Mouse (Mus musculus): ENCODE measurements around the gene Svs1. TPM values are rescaled to one million over a fixed set of nuclear protein-coding genes. Genes with fewer than 3 reads are reported as not detected.

The Svs1 gene
- total RNA-seq, 2 experiments from 2014 or later, result not detected

DNA sequence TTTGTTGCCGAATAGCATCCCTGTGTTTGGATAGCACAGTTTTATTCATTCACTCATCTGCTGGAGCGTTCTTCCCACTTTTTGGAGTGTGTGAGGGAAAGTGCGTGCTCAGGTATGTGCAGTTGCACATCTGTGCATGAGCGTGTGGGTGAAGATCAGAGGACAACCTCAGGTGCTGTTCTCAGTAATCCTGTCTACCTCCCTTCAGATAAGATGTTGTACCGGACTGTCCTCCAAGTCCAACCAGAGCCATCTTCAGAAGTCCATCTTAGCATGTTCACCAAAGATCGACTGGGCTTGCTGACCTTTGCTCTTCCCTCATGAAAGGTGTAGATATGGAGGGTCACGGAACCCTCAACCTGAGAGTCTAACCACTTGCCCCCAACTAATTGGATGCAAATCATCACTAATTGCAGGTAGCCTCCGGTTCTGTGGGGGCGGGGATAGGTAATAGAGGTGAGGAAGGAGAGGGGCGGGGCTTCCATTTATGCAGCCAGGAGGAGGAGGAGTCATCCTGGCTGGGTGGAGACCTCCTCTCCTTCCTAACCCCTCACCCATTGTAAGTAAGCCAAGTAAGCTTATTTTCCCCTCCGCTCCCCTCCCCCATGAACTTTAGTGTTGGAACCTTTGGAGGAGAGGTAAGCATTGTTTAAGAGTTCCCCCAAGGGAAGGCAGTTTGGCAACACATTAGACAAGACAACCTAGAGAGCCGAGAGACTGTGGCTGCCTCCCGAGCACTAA, 21.9 kb downstream of the Svs1 start:
- intact Hi-C loops (cut with DNase I; ENCODE audit: low total_unique reads), result no loop called here
- DNase-seq, result no peak

DNA sequence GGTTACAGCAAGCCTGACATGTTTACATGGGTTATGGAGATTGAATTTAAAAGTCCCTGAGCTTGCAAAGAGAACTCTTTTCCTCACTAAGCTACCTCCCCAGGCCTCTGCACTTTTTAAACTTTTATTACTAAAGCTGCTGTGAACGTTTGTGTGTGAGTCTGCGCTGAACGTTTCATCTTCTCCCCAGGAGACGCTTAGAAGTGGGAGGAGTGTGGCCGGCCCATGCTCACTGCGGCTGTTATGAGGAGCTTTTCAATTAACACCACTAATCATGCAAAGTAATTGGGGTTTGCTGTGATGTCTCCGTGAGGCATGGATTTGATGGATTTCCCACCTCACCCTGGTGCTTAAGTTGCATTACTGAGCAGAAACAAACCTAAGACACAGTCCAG, 22.5 kb downstream of the Svs1 start:
- intact Hi-C loops (cut with DNase I; ENCODE audit: low total_unique reads), result no loop called here
- no peak for DNase-seq

DNA sequence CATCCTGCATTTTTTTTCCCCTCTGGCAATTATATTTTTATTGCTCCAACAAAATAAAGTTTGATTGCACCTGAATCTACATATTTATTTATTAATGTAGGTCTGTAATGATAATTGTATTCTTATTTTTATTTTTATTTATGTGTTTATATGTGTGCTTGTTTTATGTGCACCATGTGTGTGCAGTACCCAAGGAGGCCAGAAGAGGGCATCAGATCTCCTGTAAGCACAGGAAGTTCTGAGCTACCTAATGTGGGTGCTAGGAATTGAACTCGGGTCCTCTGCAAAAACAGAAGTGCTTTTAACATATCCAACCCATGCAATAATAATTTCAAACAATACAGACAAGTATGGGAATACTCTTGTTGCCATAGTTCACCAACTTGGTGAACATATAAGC, 23.0 kb downstream of the Svs1 start:
- intact Hi-C loops (cut with DNase I; ENCODE audit: low total_unique reads), result no loop called here
- no peak for DNase-seq

DNA sequence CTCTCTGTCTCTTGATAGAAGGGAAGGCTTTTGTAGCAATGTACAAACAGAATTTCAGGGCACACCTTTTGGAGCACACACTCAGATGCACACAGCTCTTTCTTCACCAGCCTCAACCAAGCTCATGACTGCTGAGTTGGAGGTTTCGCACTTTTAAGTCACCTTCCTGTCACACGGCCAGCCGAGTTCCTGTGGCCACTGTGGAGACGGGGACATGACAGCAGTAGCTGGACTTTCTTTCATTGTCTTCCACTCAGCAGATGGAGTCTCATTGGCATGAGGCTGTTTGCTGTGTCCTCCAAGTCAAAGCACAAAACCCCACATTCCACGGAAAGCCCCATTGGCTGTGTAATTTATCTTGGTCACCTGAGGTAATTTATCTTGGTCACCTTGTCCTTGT, 24.5 kb downstream of the Svs1 start:
- DNase-seq, result no peak
- intact Hi-C loops (cut with DNase I; ENCODE audit: low total_unique reads), result no loop called here

DNA sequence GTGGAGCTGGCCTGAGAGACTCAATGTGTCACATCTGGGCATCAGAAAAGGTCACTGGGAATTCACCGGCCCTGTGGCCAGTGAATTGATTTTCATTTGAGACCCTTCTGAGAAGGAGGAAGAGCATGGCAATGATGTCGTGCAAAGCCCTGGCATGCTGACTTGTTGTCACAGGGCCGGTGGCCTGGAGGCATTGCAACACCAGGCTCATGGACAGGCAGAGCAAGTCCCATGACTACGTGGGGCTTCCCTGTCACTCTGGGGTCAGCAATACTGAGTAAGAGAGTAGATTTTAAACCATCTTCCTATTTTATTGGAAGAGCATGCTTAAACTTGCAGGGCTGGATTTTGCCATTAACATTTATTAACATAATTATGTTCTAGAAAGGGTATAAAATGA, 26.4 kb downstream of the Svs1 start:
- DNase-seq, result no peak
- intact Hi-C loops (cut with DNase I; ENCODE audit: low total_unique reads), result no loop called here

DNA sequence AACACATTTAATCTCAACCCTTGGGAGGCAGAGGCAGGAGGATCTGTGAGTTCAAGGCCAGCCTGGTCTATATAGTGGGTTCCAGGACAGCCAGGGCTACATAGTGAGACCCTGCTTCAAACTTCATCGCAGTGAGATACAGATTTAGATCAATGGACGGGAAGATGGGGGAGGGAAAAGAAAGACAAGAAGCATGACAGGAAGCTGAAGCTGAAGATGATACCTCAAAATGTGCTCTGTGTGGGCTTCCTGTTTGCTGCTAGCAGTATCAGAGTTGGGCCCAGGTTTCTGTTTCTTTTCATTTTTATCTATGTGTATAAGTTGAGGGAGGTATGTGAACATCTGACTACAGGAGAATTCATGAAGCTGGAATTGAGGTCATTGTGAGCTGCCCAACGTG, 26.8 kb downstream of the Svs1 start:
- intact Hi-C loops (cut with DNase I; ENCODE audit: low total_unique reads), result no loop called here
- no peak for DNase-seq

DNA sequence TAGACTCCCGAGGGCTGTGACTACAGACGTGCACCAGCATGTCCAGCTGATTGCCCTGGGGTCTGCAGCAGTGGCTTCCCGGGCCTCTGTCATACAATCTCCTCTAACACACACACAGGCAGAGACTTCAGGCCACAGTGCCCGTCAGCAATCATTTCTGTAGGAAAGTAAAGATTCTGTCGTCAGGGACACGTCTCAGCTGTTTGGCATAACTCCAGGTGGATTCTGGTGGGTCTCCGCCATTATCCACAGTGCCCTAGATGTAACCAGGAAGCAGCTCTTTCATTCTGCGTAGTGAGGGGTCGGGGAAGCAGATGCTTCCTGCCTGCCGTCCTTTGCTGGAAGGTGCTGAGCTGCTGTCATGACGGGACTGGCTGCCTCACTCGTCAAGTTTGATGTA, 30.5 kb downstream of the Svs1 start:
- no peak for DNase-seq
- intact Hi-C loops (cut with DNase I; ENCODE audit: low total_unique reads), result no loop called here

DNA sequence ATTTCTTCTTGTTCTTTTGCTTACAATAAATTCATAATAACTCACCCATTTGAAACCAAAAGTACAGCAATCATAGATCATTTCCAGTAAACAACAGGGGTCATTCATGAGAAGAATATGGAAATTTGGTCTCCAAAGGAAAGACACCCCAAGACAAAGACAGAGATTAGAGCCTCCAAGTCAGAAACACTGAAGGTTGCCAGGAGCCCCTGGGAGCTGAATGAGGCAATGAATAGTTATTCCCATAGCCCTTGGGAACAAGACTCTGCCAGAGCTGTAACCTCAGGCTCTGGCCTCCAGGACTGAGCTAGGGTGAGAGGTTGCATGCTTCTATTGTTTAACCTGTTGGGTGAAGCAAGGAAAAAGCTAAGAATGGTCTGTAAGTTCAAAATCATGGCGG, 32.7 kb downstream of the Svs1 start:
- intact Hi-C loops (cut with DNase I; ENCODE audit: low total_unique reads), result no loop called here
- DNase-seq, result no peak

DNA sequence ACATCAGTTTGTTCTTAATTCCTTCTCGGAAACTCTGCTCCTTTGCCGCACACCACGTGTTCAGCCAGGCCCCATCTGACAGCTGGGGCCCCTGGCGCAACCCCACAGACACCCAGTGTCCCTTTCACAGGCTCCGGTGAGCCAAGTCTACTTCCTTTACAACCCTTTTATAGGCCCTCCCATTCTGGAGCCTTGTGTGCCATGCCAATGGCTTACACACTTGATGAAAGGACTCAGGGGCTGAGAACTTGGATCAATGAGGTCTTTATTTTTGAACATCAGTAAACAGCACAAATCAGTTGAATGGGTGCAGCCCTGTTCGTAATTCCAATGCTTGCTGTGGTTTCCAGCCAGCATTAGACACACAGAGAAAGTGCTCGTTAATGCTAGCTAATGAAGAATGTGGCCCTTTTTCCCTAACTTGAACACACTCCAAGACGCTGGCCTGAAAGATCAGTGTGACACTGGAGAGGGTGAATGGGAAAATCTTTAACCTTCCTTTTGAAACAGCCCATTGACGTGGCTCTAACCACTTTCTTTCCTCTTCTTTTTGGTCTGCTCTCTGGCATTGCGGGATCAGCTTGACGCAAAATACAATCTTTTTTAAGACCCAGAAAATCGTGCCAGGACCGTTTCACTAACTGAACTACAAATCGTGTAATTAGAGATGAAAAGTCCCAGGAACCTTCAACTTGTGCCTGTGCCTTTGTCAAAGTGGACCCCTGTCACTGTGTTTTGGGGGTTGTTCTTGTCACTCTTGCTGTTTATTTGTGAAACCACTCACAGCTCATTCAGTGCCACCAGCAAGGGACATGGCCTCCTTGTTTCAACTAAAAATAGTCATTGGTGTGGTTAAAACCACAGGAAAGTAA, 34.7 kb downstream of the Svs1 start:
- intact Hi-C loops (cut with DNase I; ENCODE audit: low total_unique reads), result no loop called here

DNA sequence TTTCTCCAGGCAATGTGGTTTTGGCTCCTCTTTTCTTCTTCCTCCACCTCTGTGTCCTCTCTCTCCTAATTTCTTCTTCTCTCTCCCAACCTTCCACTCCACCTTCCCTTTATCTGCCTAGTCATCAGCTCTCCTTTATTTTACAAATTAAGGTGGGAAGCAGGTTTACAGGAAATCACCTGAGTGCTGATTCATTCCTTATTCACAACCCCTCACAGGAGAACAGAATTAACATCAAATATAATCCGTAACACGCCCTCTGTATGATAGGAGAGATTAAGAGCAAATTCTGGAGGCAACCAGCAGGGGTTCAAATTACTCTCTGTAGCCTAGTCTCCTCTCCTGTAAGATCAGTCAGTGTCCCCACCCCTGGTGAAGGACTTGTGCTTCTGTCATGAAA, 35.7 kb downstream of the Svs1 start:
- intact Hi-C loops (cut with DNase I; ENCODE audit: low total_unique reads), result no loop called here
- no peak for DNase-seq

More for the DNA sequence above, 34.7 kb downstream of the Svs1 start:
- no peak for DNase-seq

DNA sequence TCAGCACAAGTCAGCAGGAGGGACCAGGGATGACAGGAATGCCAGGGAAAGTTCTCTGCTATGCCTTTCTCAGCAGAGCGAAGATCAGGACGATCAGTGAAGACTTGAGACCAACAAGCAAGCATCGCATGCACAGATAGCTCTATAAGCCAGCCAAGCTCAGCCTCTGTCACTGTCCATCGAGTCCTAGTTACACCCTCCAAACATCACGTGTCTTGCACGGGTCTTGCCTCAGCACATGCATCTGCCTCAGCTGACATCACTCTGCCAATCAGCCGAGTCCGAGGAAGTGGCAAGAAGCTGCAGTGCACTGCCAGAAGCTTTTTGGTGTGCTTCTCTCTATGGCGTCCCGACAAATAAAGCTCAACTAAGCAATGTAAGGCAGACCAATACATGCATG, 36.7 kb downstream of the Svs1 start:
- intact Hi-C loops (cut with DNase I; ENCODE audit: low total_unique reads), result no loop called here
- DNase-seq, result no peak

DNA sequence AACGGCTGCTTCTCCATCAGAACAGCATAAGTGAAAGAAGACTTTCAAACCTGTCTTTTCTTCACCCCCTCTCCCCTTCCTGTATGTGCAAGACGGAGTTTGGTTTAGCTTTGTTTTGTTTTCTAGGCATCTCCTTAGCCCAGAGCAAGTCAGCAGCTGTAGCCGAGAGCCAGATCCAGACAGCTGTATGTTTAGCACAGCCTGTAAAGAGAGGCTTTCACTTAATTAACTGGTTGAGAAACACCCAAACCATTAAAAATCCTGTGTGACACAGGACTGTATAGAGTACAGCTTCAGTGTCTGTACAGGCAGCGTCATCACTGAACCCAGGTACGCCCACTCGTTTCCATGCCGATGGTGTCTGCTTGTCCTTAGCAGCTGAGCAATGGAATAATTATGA, 38.6 kb downstream of the Svs1 start:
- intact Hi-C loops (cut with DNase I; ENCODE audit: low total_unique reads), result no loop called here
- DNase-seq, result no peak

DNA sequence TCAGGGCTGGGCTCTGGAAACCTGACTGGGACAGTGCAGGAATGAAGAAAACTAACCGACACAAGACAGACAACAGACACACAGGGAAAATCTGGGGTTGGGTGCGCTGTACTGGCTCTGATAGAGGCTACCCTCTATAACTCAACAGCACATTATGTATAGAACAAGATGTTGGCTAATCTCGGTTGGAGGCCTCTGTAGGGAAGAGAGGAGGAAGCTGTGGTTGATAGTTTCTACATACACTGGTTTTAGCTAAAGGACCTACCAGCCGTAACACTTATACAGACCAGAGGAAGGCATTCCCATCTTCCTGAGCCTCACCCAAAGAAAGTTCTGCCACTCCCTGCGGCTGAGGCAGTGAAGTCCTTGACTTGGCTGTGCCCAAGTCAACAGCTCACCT, 39.8 kb downstream of the Svs1 start:
- intact Hi-C loops (cut with DNase I; ENCODE audit: low total_unique reads), result no loop called here
- no peak for DNase-seq

DNA sequence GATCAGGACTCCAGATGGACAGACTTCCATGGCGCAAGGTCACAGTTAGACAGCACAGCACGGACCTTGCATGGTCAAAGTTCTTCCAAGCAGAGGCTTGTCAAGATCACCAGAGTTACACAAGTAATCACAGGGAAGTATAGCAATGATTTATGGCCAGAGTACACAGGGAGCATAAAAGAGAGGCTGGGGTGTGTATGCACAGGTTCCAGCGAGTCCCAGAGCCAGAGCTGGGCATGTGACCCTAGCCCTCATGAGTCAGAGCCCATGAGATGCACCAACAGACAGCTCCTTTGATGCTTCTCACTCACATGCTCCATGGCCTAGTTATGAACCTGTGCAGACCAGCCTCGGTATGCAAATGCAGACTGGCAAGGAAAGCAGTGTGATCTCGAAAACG, 41.4 kb downstream of the Svs1 start:
- DNase-seq, result no peak
- intact Hi-C loops (cut with DNase I; ENCODE audit: low total_unique reads), result no loop called here

DNA sequence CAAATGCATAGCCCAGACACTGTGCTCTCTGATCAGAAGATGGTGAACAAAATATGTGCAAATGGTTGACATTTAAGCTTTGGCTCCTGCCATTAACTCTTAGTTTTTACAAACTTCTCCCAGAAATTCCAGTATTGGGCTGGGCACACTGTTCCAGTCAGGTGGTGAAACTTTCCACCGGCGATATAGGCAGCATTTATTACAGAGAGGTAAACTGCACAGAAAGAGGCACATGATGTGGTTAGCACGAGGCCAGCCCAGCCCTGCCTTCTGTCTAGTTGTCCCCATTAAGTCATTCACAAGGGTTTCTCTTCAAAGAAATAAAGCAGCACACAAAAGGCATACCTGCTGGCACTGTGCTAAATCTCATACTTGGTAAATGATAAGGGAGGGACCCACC, 42.0 kb downstream of the Svs1 start:
- intact Hi-C loops (cut with DNase I; ENCODE audit: low total_unique reads), result no loop called here
- no peak for DNase-seq

DNA sequence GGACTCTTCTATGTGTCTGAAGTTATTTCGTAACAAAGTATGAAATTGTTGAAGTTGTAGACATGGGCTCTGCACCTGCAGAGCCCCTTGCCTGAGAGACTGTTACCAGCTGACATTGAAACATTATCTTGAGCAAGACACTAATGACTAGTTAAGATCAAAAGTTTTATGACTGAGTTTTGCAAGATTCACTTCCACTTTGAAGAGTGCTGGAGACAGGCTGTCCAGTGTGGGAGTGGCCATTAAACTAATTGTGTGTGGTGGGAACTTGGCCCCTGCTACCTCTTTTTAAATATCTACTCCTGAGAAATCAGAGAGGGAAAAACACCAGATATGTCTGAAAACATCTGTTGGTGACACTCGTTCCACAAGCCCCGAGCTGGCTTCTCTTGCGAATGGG, 44.6 kb downstream of the Svs1 start:
- intact Hi-C loops (cut with DNase I; ENCODE audit: low total_unique reads), result no loop called here
- no peak for DNase-seq

DNA sequence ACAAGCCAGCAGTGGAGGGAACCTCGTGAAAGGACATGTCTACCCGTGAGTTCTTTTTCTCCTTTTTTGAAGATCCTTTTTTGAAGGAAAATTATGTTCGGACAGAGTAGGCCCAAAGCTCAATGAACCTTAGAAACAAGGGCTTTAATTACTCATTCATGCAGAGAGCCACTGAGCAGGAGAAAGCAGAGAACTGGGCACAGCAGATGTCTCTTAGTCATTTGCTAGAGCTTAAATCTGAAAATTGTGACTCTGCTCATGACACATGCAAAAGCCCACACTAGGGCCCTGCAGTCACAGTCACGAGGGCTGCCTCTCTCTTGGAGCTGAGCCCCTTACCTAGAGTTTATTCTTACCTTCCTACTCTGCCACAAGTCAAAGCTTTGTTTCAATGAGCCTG, 46.1 kb downstream of the Svs1 start:
- intact Hi-C loops (cut with DNase I; ENCODE audit: low total_unique reads), result no loop called here
- no peak for DNase-seq

DNA sequence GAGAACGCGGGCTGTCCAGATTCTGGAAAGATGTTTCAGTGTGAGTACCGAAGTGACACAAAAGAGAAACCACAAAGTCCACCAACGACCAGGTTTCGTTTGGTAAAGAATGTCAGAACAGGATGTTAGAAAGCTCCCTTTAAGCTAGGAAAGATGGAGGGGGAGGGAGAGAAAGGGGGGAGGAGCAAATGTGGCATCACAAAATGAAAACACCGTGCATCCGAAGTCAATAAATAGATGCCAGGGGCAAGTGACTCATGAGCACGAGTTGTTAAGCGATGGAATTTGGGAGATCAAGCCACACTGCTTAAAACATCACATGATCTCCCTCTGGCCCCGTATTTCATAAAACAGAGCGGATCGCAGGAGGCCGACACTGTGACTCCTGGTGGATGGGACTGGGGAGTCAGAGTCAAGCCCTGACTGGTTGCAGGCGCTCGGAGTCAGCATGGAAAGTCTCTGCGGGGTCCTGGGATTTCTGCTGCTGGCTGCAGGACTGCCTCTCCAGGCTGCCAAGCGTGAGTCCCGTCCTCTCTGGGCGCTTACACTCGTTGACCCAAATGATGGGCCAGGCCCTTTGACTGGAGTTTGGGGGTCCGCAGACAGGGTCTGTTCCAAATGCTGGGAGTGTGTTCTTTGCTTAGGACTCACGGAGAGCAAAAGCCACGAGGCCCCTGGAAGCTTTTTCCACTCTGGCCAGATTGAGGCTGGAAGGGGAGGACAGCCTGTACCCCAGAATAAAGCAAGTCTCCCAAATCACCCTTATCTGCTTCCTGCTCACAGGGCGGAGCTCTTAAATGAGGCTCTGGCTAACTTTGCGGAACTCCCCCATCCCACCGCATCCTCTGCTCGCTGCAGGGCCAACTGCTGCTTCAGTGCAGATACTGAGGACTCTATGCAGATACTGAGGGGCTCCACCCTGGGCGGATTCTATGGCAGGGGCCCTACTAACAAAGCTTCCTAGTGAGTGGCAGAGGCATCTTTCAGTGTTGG, 49.9 kb downstream of the Svs1 start, which contains the start of gene Gpnmb:
TSS of gene Gpnmb (plus strand) at position 272 of the 993 bp plus-strand sequence.
- intact Hi-C loops (cut with DNase I; ENCODE audit: low total_unique reads), result no loop called here
- DNase-seq, result no peak

DNA sequence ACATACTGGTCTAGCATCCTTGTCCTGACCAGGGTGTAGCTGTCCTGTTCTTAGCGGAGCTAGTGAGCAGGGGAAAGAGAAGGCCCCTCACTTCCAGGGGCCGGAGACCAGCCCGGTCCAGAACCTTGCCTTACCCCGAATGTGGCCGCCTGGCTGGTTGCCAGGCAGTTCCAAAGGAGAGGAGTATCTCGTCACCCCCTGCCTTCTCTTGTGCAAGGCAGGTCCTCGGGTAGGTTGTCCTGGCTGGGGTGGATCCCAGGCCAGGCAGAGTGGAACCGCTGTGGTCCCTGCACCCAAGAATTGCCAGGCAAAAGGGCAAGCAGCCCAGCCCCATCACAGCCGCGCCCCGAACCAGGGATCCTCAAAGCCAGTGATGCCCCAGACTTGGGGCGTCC, 50.6 kb downstream of the Svs1 start:
- DNase-seq, result no peak
- intact Hi-C loops (cut with DNase I; ENCODE audit: low total_unique reads), result no loop called here
